In the genomic region with DNA sequence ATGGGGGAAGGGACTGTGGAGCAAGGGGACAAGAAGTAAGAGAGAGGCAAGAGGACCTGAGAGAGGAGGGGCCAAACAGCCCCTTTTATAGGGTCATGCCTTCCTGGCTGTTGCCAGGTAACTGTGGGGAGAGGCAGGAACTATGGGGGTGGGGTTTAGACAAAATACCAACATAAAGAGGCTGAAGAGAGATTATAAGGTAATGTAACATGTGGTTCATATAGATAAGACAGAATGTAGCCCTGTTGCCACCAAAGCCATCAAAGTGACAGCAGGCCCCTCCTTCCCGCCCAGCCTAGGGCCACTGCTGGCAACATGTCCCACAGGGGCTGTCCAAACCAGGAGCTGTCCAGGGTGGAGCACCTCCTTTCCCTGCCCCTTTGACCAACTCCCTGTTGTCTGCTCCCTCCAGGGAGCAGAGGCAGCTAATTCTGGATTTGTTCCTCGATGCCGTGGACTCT, we compare ENCODE assay signal across 13 mouse cellular contexts. TPM values are rescaled to one million over a fixed set of nuclear protein-coding genes. Genes with fewer than 3 reads are reported as not detected.
DNase-seq lines count a peak whose midpoint lies in the region; ATAC-seq and TF ChIP-seq lines count a peak whose summit lies in the region.
"Had no signal": no experiment of that assay in that cellular context is flagged by ENCODE, and none has a peak within 500 bp of the region (broad histone marks: within the 10 kb centered on the region; RNA-seq: fewer than 3 reads in every experiment).

No protein-coding gene starts in this region.

- no peak overlapping the region for H3K4me2 ChIP-seq in heart, embryonic 12.5 days
- H3K4me2 ChIP-seq in neural tube, embryonic 12.5 days (replicated peaks) = no peak overlapping the region
- H3K4me2 ChIP-seq in liver, embryonic 15.5 days = peak overlapping the region; percentile 53
- H3K4me2 ChIP-seq in stomach, postnatal 0 days (replicated peaks; ENCODE audit: low read depth) = no peak overlapping the region
- H3K4me2 ChIP-seq: limb, embryonic 15.5 days had no signal

- intact Hi-C loops in heart, adult 2 months (cut with DNase I) = no loop called here
- intact Hi-C loops in left cerebral cortex, adult 2 months (cut with DNase I) = no loop called here

- TF ChIP-seq POLR2A in heart, adult 2 months (IDR thresholded peaks at IDR 0.05; ENCODE audit: insufficient read depth, low read depth, low read length) = no peak

- no peaks in the 10 kb centered on the region for H3K4me1 ChIP-seq in heart, embryonic 12.5 days (replicated peaks)
- H3K4me1 ChIP-seq in heart, adult 2 months (ENCODE audit: control insufficient read depth, insufficient read depth, low read length) = no peaks in the 10 kb centered on the region
- H3K4me1 ChIP-seq in neural tube, embryonic 12.5 days = no peaks in the 10 kb centered on the region
- peaks cover 32% of the 10 kb centered on the region for H3K4me1 ChIP-seq in liver, embryonic 15.5 days (replicated peaks)
- no peaks in the 10 kb centered on the region for H3K4me1 ChIP-seq in stomach, postnatal 0 days (replicated peaks; ENCODE audit: control insufficient read depth, insufficient read depth)
- H3K4me1 ChIP-seq: limb, embryonic 15.5 days had no signal

- H3K9me3 ChIP-seq in heart, embryonic 12.5 days (replicated peaks) = 0 out of 2 replicates have a peak, but pooled peaks cover 4% of the 10 kb centered on the region
- no peaks in the 10 kb centered on the region for H3K9me3 ChIP-seq in neural tube, embryonic 12.5 days
- H3K9me3 ChIP-seq in liver, embryonic 15.5 days (replicated peaks) = no peaks in the 10 kb centered on the region
- no peaks in the 10 kb centered on the region for H3K9me3 ChIP-seq in stomach, postnatal 0 days (ENCODE audit: control insufficient read depth, low read length)
- H3K9me3 ChIP-seq: limb, embryonic 15.5 days had no signal

- H3K27ac ChIP-seq in heart, embryonic 12.5 days (ENCODE audit: poor library complexity, severe bottlenecking) = no peak overlapping the region
- no peak overlapping the region for H3K27ac ChIP-seq in heart, adult 2 months
- H3K27ac ChIP-seq in neural tube, embryonic 12.5 days = no peak overlapping the region
- H3K27ac ChIP-seq in liver, embryonic 15.5 days (replicated peaks) = peak overlapping the region; percentile 90
- no peak overlapping the region for H3K27ac ChIP-seq in stomach, postnatal 0 days (replicated peaks)
- H3K27ac ChIP-seq in layer of hippocampus, adult 2 months = no peak overlapping the region
- no peak overlapping the region for H3K27ac ChIP-seq in left cerebral cortex, adult 2 months
- H3K27ac ChIP-seq: limb, embryonic 15.5 days had no signal

- TF ChIP-seq EP300 in heart, adult 2 months (IDR thresholded peaks at IDR 0.05; ENCODE audit: insufficient read depth, low read depth, low read length) = no peak
- TF ChIP-seq EP300 in stomach, postnatal 0 days (optimal IDR thresholded peaks at IDR 0.05) = no peak

- H3K79me2 ChIP-seq in heart, adult 2 months (replicated peaks; ENCODE audit: control insufficient read depth, insufficient read depth, low read length) = no peaks in the 10 kb centered on the region

- peak; percentile 89 for ATAC-seq in heart, embryonic 12.5 days (ENCODE audit: insufficient number of reproducible peaks, low FRiP score)
- peak; percentile 25; the same call in 1 of the 2 replicates for ATAC-seq in neural tube, embryonic 12.5 days (ENCODE audit: low FRiP score, low read depth)
- peak; percentile 99 for ATAC-seq in liver, embryonic 15.5 days (ENCODE audit: insufficient read depth)
- ATAC-seq in stomach, postnatal 0 days (ENCODE audit: low FRiP score, low TSS enrichment) = peak; percentile 40; the same call in 1 of the 2 replicates

- DNase-seq in heart, adult 2 months = no peak
- no peak for DNase-seq in neural tube, embryonic 10.5 days (ENCODE audit: extremely low spot score, low spot score)
- no peak for DNase-seq in stomach, postnatal 0 days (ENCODE audit: low spot score)
- DNase-seq in layer of hippocampus, adult 2 months (ENCODE audit: low spot score in 2 of 2) = no peak
- no peak for DNase-seq in left cerebral cortex, adult 2 months (ENCODE audit: extremely low spot score in 1 of 2, low spot score in 2 of 2)
- DNase-seq: adrenal gland, postnatal 36 days; cerebellum, postnatal 36 days; gastrocnemius, postnatal 25 days; heart, postnatal 36 days had no signal

- H3K27me3 ChIP-seq in heart, embryonic 12.5 days (replicated peaks) = no peaks in the 10 kb centered on the region
- H3K27me3 ChIP-seq in heart, adult 2 months (ENCODE audit: control insufficient read depth, insufficient read depth, low read length) = no peaks in the 10 kb centered on the region
- H3K27me3 ChIP-seq in neural tube, embryonic 12.5 days (replicated peaks) = no peaks in the 10 kb centered on the region
- no peaks in the 10 kb centered on the region for H3K27me3 ChIP-seq in liver, embryonic 15.5 days
- no peaks in the 10 kb centered on the region for H3K27me3 ChIP-seq in stomach, postnatal 0 days (ENCODE audit: control insufficient read depth, insufficient read depth, low read length)
- H3K27me3 ChIP-seq: limb, embryonic 15.5 days had no signal

- 67% methylated on average over 3 of the region's 3 CpGs for WGBS in heart, embryonic 12.5 days
- 58% methylated on average over 3 of the region's 3 CpGs for WGBS in heart, adult 2 months
- 74% methylated on average over 3 of the region's 3 CpGs for WGBS in neural tube, embryonic 12.5 days
- WGBS in liver, embryonic 15.5 days (ENCODE audit: insufficient replicate concordance) = 49% methylated on average over 3 of the region's 3 CpGs
- 72% methylated on average over 3 of the region's 3 CpGs for WGBS in stomach, postnatal 0 days

- TF ChIP-seq CTCF in heart, adult 2 months (IDR thresholded peaks at IDR 0.05) = no peak
- TF ChIP-seq CTCF in stomach, postnatal 0 days (IDR thresholded peaks at IDR 0.05; ENCODE audit: low read depth) = no peak
- TF ChIP-seq CTCF in layer of hippocampus, adult 2 months (conservative IDR thresholded peaks at IDR 0.05) = no peak
- TF ChIP-seq CTCF in left cerebral cortex, adult 2 months (IDR thresholded peaks at IDR 0.05) = no peak

- H3K4me3 ChIP-seq in heart, embryonic 12.5 days = no peak overlapping the region
- no peak overlapping the region for H3K4me3 ChIP-seq in heart, adult 2 months
- H3K4me3 ChIP-seq in neural tube, embryonic 12.5 days = no peak overlapping the region
- H3K4me3 ChIP-seq in liver, embryonic 15.5 days (replicated peaks) = peak overlapping the region; percentile 17
- H3K4me3 ChIP-seq in stomach, postnatal 0 days (ENCODE audit: low read depth, low read length) = no peak overlapping the region
- no peak overlapping the region for H3K4me3 ChIP-seq in layer of hippocampus, adult 2 months
- no peak overlapping the region for H3K4me3 ChIP-seq in left cerebral cortex, adult 2 months
- H3K4me3 ChIP-seq: limb, embryonic 15.5 days had no signal

- H3K36me3 ChIP-seq in heart, embryonic 12.5 days = no peaks in the 10 kb centered on the region
- no peaks in the 10 kb centered on the region for H3K36me3 ChIP-seq in heart, adult 2 months (ENCODE audit: control insufficient read depth, insufficient read depth, low read length)
- no peaks in the 10 kb centered on the region for H3K36me3 ChIP-seq in neural tube, embryonic 12.5 days
- no peaks in the 10 kb centered on the region for H3K36me3 ChIP-seq in liver, embryonic 15.5 days (replicated peaks)
- H3K36me3 ChIP-seq in stomach, postnatal 0 days (ENCODE audit: control insufficient read depth, insufficient read depth, low read length) = no peaks in the 10 kb centered on the region
- H3K36me3 ChIP-seq: limb, embryonic 15.5 days had no signal

- H3K9ac ChIP-seq in heart, embryonic 12.5 days = no peak overlapping the region
- no peak overlapping the region for H3K9ac ChIP-seq in heart, adult 2 months (ENCODE audit: low read depth, low read length)
- no peak overlapping the region for H3K9ac ChIP-seq in neural tube, embryonic 12.5 days
- H3K9ac ChIP-seq in liver, embryonic 15.5 days = peak overlapping the region; percentile 30; the same call in 1 of the 2 replicates
- H3K9ac ChIP-seq in stomach, postnatal 0 days (ENCODE audit: low read length) = no peak overlapping the region
- H3K9ac ChIP-seq: limb, embryonic 15.5 days had no signal

RNA-seq across cellular contexts. Expression of a gene that starts 30.6 kb away (rescaled TPM):
- polyA plus RNA-seq in heart, embryonic 12.5 days (2016; fragmentation: Nextera tagmentation; extraction: Ambion mirVana) = 13.4 and 14.7 TPM in 2 replicates
- total RNA-seq in heart, adult 2 months (2021) = 1 to 10 TPM; 6.6 to 7.6 TPM
- polyA plus RNA-seq in heart, adult 2 months (2012; rRNA removed) = 2.9 and 5.4 TPM in 2 replicates
- polyA plus RNA-seq in neural tube, embryonic 12.5 days (2016; fragmentation: Nextera tagmentation; extraction: Ambion mirVana) = 12.8 and 14.4 TPM in 2 replicates
- 13.3 and 13.5 TPM in 2 replicates for polyA plus RNA-seq in liver, embryonic 15.5 days (2015; fragmentation: Nextera tagmentation; extraction: Ambion mirVana)
- 13.8 and 14.7 TPM in 2 replicates for polyA plus RNA-seq in stomach, postnatal 0 days (2015; fragmentation: Nextera tagmentation; extraction: Ambion mirVana)
- total RNA-seq in layer of hippocampus, adult 2 months (2021) = 10 to 100 TPM; 28.3 to 30.3 TPM
- total RNA-seq in left cerebral cortex, adult 2 months (2021) = 10 to 100 TPM; 35.8 to 41.4 TPM

RNA-seq across cellular contexts. Expression of a gene that starts 54.7 kb away (rescaled TPM):
- not detected in 2 replicates for polyA plus RNA-seq in heart, embryonic 12.5 days (2016; fragmentation: Nextera tagmentation; extraction: Ambion mirVana)
- not detected for total RNA-seq in heart, adult 2 months (2021)
- not detected in 2 replicates for polyA plus RNA-seq in heart, adult 2 months (2012; rRNA removed)
- polyA plus RNA-seq in neural tube, embryonic 12.5 days (2016; fragmentation: Nextera tagmentation; extraction: Ambion mirVana) = not detected in 2 replicates
- polyA plus RNA-seq in liver, embryonic 15.5 days (2015; fragmentation: Nextera tagmentation; extraction: Ambion mirVana) = not detected in 2 replicates
- not detected in 2 replicates for polyA plus RNA-seq in stomach, postnatal 0 days (2015; fragmentation: Nextera tagmentation; extraction: Ambion mirVana)
- total RNA-seq in layer of hippocampus, adult 2 months (2021) = not detected
- not detected for total RNA-seq in left cerebral cortex, adult 2 months (2021)
- total RNA-seq: adrenal gland, postnatal 36 days; gastrocnemius, postnatal 25 days; heart, postnatal 36 days had no signal
- polyA plus RNA-seq: limb, embryonic 15.5 days had no signal

Comparison
In these comparisons a context has a peak if more than half of its experiments do, and no peak if none do; other contexts are left out.
1. ATAC-seq: peak in every context shown above with its lines; median percentile 99 in liver, embryonic 15.5 days; 89 in heart, embryonic 12.5 days; 40 in stomach, postnatal 0 days; 25 in neural tube, embryonic 12.5 days.